Mouse (Mus musculus): ENCODE measurements around the gene Cd59b.
"Not testable (repeated sequence)": the region's sequence is repeated elsewhere in the genome, so short reads cannot be mapped to it uniquely, and the experiment has no call there.

Gene Cd59b

DNA sequence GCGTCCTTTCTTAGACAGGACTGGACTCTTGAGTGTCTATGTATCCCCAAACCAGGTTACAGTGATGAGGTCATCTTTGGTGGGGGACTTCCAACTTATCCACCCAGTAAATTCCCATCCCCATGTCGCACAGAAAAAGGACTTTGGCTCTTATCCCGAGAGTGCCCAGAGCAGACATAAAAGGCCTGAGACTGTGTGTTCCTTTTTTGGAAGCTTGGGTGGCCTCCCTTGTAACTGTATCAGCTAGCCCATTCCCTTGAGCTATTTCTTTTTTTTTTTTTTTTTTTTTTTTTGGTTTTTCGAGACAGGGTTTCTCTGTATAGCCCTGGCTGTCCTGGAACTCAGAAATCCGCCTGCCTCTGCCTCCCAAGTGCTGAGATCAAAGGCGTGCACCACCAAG is 4.1 kb upstream of the Cd59b start, which contains the start of gene Gm10912:
Gm10912 (plus strand) TSS at position 301 of the 400 bp plus-strand sequence.
- DNase-seq, result not testable (repeated sequence)

GRCm38 (mm10) chr2:104068450-104068849 is 1.2 kb upstream of the Cd59b start, which contains the start of gene Gm10799:
Gene Gm10799, minus strand, starts transcription at chr2:104068550.
- not testable (repeated sequence) for DNase-seq

- peak; percentile 73 for DNase-seq
These were observed 8.6 kb downstream of the Cd59b start for GRCm38 (mm10) chr2:104078285-104078684.

GRCm38 (mm10) chr2:104081436-104082050 is 11.9 kb downstream of the Cd59b start:
- DNase-seq, result not testable (repeated sequence)

- DNase-seq, result no peak
These were observed 12.8 kb downstream of the Cd59b start for GRCm38 (mm10) chr2:104082474-104082873.

- DNase-seq, result peak; percentile 44
These were observed 14.4 kb downstream of the Cd59b start for GRCm38 (mm10) chr2:104084027-104084426.

DNA sequence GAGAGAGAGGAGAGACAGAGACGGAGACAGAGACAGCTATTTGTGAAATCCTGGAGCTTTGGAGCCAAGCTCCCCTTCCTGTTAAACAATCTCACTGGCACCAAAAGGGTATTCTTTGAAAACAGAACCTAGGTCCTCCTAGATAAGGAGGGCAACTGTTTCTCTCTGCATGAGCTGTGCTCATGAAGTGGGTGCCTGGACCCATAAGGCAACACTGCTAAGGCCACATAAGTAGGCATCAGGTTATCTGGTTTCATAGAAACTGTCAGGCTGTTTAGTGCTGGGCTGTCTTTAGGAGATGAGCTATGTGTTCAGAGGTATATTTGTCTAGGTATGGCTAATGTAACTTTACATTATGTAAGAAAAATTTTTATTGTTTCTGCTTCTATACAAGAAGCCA is 17.9 kb downstream of the Cd59b start:
- DNase-seq, result peak; percentile 43

DNA sequence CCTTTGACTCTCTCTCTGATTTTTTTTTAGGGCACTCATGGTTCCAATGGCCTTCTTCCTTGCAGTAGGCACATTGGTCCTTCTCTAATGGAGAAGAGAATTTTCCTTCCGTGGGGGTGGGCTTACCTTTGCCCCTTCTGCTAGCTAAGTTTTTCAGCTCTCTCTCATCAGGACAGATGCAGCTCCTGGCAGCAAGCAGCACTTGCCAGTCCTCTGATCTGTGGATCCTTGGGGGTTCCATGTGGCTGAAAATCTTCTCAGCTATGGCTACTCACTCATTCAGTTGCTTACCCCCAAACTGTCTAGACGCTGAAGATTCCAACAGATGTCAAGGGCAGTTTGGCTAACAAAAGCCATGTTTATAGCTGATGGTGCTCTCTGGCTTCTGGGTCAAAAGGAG is 23.7 kb downstream of the Cd59b start:
- no peak for DNase-seq

- peak; percentile 97 for DNase-seq
These were observed 26.1 kb downstream of the Cd59b start, which contains the start of gene Cd59a for GRCm38 (mm10) chr2:104095741-104096213. Gene Cd59a, plus strand, starts transcription at chr2:104095801.

- peak; percentile 6 for DNase-seq
These were observed 26.6 kb downstream of the Cd59b start for GRCm38 (mm10) chr2:104096256-104096655.

GRCm38 (mm10) chr2:104096796-104097195 is 27.1 kb downstream of the Cd59b start:
- DNase-seq, result peak; percentile 2

- peak; percentile 10 for DNase-seq
These were observed 27.7 kb downstream of the Cd59b start for GRCm38 (mm10) chr2:104097396-104097795.

- peak; percentile 76 for DNase-seq
These were observed 29.0 kb downstream of the Cd59b start for GRCm38 (mm10) chr2:104098529-104099230.

- peak; percentile 33 for DNase-seq
These were observed 29.6 kb downstream of the Cd59b start for GRCm38 (mm10) chr2:104099231-104099585.

GRCm38 (mm10) chr2:104099946-104100345 is 30.3 kb downstream of the Cd59b start:
- peak; percentile 3 for DNase-seq

DNA sequence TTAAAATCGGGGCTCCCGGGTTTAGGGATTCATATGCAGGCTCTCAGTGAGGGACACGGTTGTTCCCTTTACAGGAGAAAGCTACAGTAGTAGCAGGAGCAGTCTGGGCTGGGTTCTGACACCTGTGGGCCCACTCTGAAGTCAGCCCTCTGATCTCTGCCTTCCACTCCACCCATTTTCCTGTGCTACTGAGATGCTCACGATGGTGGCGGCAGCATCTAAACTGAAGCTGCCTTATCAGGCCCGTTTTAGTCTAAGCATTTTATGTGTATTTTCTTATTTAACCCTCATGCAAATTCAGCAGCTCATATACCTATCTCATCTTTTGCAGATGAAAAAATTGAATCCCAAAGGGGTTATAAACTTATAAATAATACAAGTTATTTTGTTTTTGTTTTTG is 35.2 kb downstream of the Cd59b start:
- DNase-seq, result peak; percentile 2

GRCm38 (mm10) chr2:104109021-104109420 is 39.4 kb downstream of the Cd59b start:
- DNase-seq, result not testable (repeated sequence)

GRCm38 (mm10) chr2:104109528-104109927 is 39.9 kb downstream of the Cd59b start:
- DNase-seq, result no peak

GRCm38 (mm10) chr2:104110031-104110430 is 40.4 kb downstream of the Cd59b start:
- no peak for DNase-seq

DNA sequence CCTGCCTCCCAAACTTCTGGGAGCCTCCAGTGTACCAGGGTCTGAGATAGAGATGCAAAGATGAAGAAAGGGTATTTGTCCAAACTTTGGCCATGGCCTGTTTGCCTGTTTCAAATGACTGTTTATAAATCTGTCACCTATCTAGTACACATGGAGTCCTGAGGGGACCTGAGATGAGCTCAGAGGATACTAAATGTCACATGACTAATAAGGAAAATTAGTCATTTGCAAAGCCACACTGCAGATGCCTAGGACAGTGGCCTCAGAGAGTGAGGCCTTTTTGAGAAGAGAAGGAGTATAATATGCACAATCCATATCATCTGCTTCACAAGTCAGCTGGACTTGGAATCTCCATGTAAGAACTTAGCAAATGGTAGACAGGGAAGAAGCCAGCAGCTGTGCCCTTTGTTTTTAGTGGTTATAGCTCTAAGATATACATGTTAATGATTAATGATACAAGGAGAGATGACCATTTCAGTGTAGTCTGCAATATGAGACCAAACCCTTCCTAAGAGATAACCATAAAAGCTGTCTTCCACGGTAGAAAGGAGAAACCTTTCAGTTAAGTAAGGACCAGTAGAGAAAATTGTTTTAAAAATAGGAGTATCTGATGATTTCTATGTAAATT is 41.6 kb downstream of the Cd59b start:
- not testable (repeated sequence) for DNase-seq

DNA sequence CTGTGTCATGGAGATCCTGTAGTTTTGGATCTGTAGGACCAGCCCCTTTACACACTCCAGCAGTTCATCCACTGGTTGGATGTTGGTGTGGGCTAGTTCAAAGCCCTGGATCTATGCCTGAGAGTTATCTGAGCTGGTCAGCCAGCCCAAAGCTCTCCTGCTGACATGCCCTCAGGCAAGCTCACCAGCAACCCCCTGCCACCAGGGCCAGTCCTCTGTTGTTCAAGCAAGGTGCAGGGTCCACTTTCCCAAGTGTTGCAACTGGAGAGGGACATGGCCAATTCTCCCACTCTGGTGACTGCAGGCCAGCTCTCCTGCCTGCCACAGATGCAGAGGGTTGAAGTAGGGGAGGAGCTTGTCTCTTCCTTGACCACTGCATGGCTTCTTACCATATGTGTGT is 43.9 kb downstream of the Cd59b start:
- DNase-seq, result not testable (repeated sequence)

DNA sequence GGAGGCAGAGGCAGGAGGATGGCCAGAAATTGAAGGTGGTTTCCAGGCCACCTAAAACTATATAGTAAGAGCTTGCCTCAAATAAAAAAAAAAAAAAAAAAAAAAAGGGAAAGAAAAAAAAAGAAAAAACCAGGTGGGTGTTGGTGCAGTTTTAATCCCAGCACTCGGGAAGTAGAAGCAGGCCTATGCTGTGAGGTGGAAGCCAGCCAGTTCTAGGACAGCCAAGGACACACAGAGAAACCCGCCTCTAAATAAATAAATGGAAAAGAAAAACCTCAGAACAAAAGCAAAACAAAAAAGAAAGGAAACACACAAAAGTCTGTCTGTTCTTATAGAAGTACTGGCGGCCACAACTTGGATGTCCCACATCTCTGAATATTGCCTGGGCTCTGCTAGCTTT is 45.2 kb downstream of the Cd59b start:
- no peak for DNase-seq

GRCm38 (mm10) chr2:104117173-104117572 is 47.5 kb downstream of the Cd59b start:
- DNase-seq, result not testable (repeated sequence)

DNA sequence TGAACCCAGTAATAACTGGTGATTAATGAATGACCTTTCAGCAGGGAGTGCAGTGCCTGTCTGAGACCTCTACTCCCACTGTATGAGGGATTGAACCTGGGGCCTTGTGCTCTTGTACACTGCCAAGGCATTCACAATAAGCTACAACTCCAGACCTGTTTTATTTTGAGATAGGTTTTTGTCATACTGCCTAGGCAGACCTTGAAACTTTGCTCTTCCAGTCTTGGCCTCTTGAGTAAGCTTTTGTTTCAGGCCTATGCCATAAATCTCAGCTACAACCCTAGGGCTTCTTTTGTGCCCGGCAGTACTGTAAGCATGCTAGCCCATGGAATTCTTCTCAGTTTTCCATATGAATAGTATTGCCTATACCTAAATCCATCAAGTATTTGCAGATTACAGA is 49.4 kb downstream of the Cd59b start:
- DNase-seq, result no peak

All from liver (tissue).